Mouse (Mus musculus): ENCODE results near the gene Gm7544. TPM values are rescaled to one million over a fixed set of nuclear protein-coding genes. Genes with fewer than 3 reads are reported as not detected.

Gm7544 gene
- polyA plus RNA-seq (2017; shearing (Covaris generic)), result not detected

DNA sequence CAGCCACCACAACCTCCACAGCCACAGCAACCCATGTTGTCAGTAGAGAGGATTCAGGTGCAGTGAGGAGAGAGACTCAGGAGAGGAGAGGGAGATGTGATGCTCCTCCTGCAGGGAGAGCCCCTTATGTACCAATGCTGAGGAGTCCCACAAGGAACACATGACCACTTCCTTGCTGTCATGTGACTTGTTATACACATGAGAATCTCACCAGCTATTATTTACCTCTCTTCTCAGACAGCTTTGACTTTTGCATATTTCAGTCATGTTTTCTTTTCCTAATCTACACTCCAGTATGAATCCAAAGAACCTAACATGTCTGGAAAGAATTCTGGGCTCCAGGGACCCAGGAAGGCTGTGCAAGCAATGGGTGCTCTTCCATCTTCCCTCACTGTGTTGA, at the start of gene Gm7544:
Gm7544 (minus strand) TSS at position 101 of the 400 bp plus-strand sequence.

DNA sequence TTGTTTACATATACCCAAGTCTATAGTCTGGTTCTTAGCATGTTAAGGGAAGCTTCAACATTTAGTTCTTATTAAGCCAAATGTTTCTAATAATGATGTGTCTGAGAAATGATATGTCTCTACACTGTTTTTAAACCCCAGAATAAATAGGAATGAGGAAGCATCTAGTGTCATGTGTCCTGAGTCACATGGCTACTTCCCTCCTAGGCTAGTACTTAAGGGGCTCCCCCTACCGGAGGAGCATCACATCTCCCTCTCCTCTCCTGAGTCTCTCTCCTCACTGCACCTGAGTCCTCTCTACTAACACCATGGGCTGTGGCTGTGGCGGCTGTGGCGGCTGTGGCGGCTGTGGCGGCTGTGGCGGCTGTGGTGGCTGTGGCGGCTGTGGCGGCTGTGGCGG, 44.5 kb upstream of the Gm7544 start, which contains the start of gene Gm47959:
Gm47959 (plus strand) TSS at position 243 of the 400 bp plus-strand sequence.

DNA sequence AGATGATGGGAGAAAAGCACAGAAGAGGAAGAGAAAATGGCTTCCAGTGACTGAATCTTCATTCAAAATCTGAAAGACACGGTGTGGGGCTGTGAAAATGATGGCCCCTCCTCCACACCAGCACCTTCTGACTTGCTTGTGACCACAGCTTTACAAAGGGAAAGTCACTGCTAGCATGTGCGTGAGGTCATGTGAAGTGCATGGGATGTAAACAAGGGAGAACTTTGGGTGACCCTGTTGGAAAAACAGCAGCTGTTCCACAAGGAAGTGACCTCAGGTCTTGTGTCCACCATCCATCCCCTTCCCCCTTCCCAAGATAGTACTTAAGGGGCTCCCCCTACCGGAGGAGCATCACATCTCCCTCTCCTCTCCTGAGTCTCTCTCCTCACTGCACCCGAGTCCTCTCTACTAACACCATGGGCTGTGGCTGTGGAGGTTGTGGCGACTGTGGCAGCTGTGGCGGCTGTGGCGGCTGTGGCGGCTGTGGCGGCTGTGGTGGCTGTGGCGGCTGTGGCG, 4.1 kb upstream of the Gm7544 start, which contains the start of gene Gm47955:
Gm47955 (plus strand) TSS at position 417 of the 516 bp plus-strand sequence.

DNA sequence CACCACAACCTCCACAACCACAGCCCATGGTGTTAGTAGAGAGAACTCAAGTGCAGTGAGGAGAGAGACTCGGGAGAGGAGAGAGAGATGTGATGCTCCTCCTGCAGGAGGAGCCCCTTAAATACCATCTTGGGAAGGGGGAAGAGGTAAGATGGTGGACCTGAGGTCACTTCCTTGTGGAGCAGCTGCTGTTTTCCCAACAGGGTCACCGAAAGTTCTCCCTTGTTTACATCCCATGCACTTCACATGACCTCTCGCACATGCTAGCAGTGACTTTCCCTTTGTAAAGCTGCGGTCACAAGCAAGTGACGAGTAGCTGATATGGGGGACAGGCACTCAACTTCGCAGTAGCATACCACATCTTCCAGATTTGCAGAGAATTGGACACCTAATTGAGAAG, 12.5 kb downstream of the Gm7544 start, which contains the start of gene A030003K21Rik:
A030003K21Rik (minus strand) TSS at position 94 of the 400 bp plus-strand sequence.

DNA sequence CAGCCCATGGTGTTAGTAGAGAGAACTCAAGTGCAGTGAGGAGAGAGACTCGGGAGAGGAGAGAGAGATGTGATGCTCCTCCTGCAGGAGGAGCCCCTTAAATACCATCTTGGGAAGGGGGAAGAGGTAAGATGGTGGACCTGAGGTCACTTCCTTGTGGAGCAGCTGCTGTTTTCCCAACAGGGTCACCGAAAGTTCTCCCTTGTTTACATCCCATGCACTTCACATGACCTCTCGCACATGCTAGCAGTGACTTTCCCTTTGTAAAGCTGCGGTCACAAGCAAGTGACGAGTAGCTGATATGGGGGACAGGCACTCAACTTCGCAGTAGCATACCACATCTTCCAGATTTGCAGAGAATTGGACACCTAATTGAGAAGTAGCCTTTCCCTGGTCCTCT, 24.5 kb downstream of the Gm7544 start, which contains the start of gene Gm6217:
Gm6217 (minus strand) TSS at position 74 of the 400 bp plus-strand sequence.

DNA sequence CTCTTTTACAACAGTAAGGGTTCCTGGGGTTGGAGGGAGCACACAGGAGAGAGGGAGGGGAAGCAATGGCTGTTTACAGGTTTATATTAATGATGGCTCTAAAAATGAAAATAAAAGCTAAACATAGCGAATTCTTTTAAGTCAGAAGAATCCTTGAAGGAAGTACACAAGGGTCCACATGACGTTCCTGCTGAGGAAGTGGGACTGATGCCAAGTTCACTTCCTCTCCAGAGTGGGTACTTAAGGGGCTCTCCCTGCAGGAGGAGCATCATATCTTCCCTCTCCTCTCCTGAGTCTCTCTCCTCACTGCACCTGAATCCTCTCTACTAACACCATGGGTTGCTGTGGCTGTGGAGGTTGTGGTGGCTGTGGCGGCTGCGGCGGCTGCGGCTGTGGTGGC, 31.2 kb downstream of the Gm7544 start, which contains the start of gene A030014E15Rik:
A030014E15Rik (plus strand) TSS at position 268 of the 400 bp plus-strand sequence.

GRCm38 (mm10) chr1:82913025-82913424, 42.8 kb downstream of the Gm7544 start, which contains the start of gene A030005L19Rik:
Gene A030005L19Rik, plus strand, starts transcription at chr1:82913325.

Other genes with a start within 250 kb of the Gm7544 start
- 120 TPM for gene Mff, start 231.1 kb downstream of the Gm7544 start, polyA plus RNA-seq (2017; shearing (Covaris generic))
- gene Tm4sf20, start 187.6 kb downstream of the Gm7544 start, polyA plus RNA-seq (2017; shearing (Covaris generic)), result 0.32 TPM
- not detected for gene Gm47791, start 184.8 kb downstream of the Gm7544 start, polyA plus RNA-seq (2017; shearing (Covaris generic))
- 26.3 TPM for gene Agfg1, start 116.5 kb downstream of the Gm7544 start, polyA plus RNA-seq (2017; shearing (Covaris generic))
- 0.37 TPM for gene A030005L19Rik, start 42.7 kb downstream of the Gm7544 start, polyA plus RNA-seq (2017; shearing (Covaris generic))
- not detected for gene A030014E15Rik, start 31.1 kb downstream of the Gm7544 start, polyA plus RNA-seq (2017; shearing (Covaris generic))
- gene Gm6217, start 24.6 kb downstream of the Gm7544 start, polyA plus RNA-seq (2017; shearing (Covaris generic)), result not detected
- not detected for gene A030003K21Rik, start 12.6 kb downstream of the Gm7544 start, polyA plus RNA-seq (2017; shearing (Covaris generic))
- not detected for gene Gm47955, start 4.3 kb upstream of the Gm7544 start, polyA plus RNA-seq (2017; shearing (Covaris generic))
- not detected for gene Gm47959, start 44.5 kb upstream of the Gm7544 start, polyA plus RNA-seq (2017; shearing (Covaris generic))
- gene Slc19a3, start 82.4 kb upstream of the Gm7544 start, polyA plus RNA-seq (2017; shearing (Covaris generic)), result not detected
- gene Krtap28-10, start 86.5 kb upstream of the Gm7544 start, polyA plus RNA-seq (2017; shearing (Covaris generic)), result not detected
- not detected for gene Gm47969, start 88.9 kb upstream of the Gm7544 start, polyA plus RNA-seq (2017; shearing (Covaris generic))
- not detected for gene A030005K14Rik, start 103.4 kb upstream of the Gm7544 start, polyA plus RNA-seq (2017; shearing (Covaris generic))
- gene Krtap28-13, start 104.9 kb upstream of the Gm7544 start, polyA plus RNA-seq (2017; shearing (Covaris generic)), result not detected
- gene Ccl20, start 160.8 kb upstream of the Gm7544 start, polyA plus RNA-seq (2017; shearing (Covaris generic)), result 1.3 TPM
- 0.17 TPM for gene Daw1, start 203.7 kb upstream of the Gm7544 start, polyA plus RNA-seq (2017; shearing (Covaris generic))